Mouse (Mus musculus) heart, postnatal 36 days (tissue): ENCODE data around the gene Cldn10. TPM values are rescaled to one million over a fixed set of nuclear protein-coding genes. Genes with fewer than 3 reads are reported as not detected.

ENCODE experiments used
- DNase-seq, 2 experiments: peaks; one replicate each; pipeline ENCODE4 v3.0.0; 2021 to 2022
- intact Hi-C: fragments of 180-260 bp; cut with DNase I; formaldehyde crosslinking; loops from one replicate; pipeline ENCODE4 v1.15.1; 2025
- total RNA-seq, 2 experiments: library from RNA; stranded (reverse); gene quantifications; 2 replicates each; pipeline ENCODE4 v1.2.3; 2021

Cldn10 gene
- total RNA-seq, 2 experiments from 2014 or later: 0.35 to 0.56 TPM

DNA sequence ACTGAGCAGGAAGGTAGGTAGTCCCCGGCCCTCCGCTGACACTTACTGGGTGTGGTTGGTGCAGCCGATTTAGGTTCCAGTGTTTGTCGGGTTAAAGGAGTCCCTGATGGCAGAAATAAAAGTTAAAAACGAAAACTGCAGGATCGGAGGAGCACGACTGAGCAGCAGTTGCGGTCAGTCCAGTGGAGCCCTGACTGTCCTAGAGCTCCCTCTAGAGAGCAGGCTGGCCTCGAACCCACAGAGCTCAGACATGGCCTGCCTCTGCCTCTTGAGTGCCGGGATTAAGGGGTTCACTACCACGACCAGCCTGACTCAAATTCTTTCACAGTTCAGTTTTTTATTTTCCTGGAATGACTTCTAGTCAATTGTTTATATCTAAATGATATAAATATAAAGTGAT is 112.2 kb downstream of the Cldn10 start:
- no peak for DNase-seq
- intact Hi-C loops: no loop called here

- intact Hi-C loops: no loop called here
- DNase-seq: no peak
Measured at GRCm38 (mm10) chr14:118900911-118901310, 113.2 kb downstream of the Cldn10 start.

DNA sequence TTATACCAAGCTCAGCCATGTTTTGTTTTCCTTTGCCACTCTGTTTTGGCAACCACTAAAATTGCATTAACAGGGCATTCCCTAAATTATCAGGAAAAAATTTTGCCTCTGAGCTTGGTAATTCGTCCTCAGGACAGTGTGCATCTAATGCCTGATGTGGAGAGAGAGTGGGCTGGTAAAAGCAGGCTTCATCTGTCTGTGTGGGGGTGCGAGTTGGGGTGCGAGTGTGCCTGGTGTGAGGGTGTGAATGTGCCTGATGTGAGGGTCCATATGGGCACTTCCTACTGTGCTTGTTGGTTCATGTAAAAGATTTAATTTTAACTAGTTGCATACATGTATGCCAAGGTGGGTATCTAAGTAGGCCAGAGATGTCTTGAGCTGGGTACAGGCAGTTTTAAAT is 115.7 kb downstream of the Cldn10 start:
- DNase-seq: no peak
- intact Hi-C loops: no loop called here

DNA sequence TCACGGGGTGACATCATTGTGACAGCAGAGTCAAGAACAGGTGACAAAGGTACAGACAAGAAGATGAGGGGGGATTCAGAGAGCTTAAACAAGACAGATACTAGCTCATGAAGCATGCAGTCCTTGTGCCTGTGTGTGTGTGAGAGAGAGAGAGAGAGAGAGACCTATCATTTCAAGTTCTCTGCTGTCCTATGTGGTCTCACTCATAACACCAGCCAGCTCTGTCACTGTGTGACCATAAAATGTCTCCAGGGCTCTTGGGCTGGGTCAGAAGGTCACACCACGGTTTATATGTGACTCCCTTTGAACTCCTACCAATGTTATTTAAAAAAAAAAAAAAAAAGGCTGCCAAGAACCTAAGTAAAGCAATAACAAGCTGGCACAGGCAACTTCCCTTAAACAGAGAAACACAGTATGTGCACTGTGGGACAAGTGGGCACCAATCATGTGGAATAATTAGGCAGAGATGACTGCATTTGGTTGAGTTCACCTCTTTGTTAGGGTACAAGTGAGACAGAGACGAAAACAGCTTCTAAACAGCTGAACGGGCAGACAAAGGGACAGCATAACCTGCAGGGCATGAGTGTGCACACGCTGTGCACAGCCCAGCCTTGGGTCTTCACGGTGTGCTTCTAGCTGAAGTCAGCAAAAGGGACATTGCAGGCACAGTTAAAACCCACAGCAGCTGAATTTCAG is 116.3 kb downstream of the Cldn10 start:
- intact Hi-C loops: no loop called here
- no peak for DNase-seq

- intact Hi-C loops: no loop called here
Measured at GRCm38 (mm10) chr14:118907592-118907991, 119.9 kb downstream of the Cldn10 start.

DNA sequence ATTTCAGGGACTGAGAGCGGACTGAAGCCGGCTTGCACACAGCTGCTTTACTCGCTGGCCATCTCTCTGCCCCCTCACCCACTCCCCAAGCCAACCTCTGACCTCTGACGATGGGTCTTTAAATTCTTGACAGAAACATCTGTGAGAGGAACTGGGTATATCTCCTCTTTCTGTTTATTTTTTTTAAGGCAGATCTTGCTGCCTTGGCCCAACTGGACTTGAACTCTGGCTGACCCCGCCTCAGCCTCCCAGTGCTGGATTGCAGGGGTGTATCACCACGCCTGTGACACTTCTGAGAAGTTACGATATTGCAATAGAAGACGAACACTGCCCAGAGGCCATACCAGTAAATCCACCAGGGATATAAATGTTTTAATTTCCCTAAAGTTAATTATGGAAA is 122.2 kb downstream of the Cldn10 start:
- intact Hi-C loops: loop anchor here (2.0 to 5.0 kb wide), 3 partner anchors 37 to 117 kb away; no protein-coding TSS in a partner anchor
- DNase-seq: peak; percentile 20 to 31

More at GRCm38 (mm10) chr14:118907592-118907991, 119.9 kb downstream of the Cldn10 start:
- DNase-seq: no peak

GRCm38 (mm10) chr14:118910332-118911222 is 122.9 kb downstream of the Cldn10 start:
- DNase-seq: peak; percentile 68 to 76
- intact Hi-C loops: loop anchor here (2.0 to 5.0 kb wide), 3 partner anchors 37 to 116 kb away; no protein-coding TSS in a partner anchor

GRCm38 (mm10) chr14:118911521-118911920 is 123.8 kb downstream of the Cldn10 start:
- no peak for DNase-seq
- intact Hi-C loops: loop anchor here (2.0 to 5.0 kb wide), 3 partner anchors 36 to 115 kb away; no protein-coding TSS in a partner anchor

GRCm38 (mm10) chr14:118913651-118914050 is 125.9 kb downstream of the Cldn10 start:
- no peak for DNase-seq
- intact Hi-C loops: loop anchor here (5.0 kb wide), 1 partner anchor 34 kb away; no protein-coding TSS in a partner anchor

- intact Hi-C loops: no loop called here
- no peak for DNase-seq
Measured at GRCm38 (mm10) chr14:118919025-118919424, 131.3 kb downstream of the Cldn10 start.

DNA sequence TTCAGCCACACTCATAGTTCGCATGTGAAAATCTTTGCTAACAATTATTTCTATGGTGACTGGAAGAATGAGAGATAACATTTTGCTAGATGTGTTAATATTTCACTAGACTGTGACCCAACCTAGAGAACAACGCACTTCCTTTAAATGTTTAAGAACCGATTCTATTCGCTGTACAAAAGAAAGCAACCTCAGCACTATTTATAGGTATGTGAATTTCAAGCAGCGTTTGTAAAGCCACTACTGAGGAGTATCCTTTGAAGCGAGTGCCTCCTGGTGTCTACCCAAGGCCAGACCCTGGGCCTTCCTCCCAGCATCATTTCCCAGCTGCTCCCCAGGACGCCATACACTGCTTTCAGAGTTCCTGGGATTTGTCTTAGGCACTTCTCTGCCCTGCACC is 132.9 kb downstream of the Cldn10 start:
- intact Hi-C loops: no loop called here

DNA sequence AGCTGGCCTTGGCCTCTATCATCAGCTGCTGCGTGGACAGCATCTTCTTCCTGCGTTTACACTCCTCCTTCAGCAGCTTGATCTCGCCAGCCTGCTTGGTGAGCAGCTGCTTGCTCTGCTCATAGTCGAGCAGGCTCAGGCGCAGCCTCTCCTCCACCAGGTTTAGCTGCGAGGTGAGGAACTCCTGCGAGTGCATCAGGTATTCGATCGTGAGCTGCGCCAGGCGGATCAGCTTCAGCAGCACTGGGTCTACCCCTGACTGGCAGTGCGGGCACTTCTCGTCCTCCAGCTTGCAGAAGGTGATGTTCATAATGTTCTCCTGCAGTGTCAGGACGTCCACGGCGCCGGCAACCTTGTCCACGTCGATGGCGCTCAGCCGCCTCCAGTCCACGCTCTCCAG is 134.5 kb downstream of the Cldn10 start:
- no peak for DNase-seq
- intact Hi-C loops: no loop called here

More for the DNA sequence above, 132.9 kb downstream of the Cldn10 start:
- no peak for DNase-seq

DNA sequence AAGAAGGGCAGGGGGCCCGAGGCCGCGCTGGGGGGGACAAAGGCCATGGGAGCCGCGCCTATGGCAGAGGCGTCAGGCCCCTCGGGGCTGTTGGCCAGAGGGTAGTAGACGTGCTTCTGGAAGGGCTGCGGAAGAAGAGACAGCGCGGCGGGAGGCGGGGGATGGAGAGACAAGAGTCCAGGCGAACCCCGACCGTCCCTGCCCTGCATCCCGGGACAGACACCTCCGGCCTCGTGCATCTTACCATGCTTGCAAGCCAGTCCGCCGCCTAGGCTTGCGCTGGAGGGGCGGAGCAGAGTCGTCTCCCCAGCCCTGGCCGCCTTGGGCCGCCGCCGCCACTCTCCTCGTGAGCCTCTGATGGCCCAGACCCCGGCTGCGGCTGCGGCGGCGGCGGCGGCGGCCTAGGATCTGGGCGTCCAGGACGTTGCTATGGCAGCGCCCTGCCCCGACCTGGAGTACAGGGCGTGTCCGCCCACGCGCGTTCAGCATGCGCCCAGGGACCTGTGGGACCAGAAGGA is 135.0 kb downstream of the Cldn10 start:
- peak in 1 of 2 experiments; percentile 13 for DNase-seq

More for the DNA sequence above, 135.0 kb downstream of the Cldn10 start:
- intact Hi-C loops: no loop called here

Other genes with a start within 250 kb of the Cldn10 start
- gene Abcc4, start 81.7 kb upstream of the Cldn10 start, total RNA-seq: 1 to 10 TPM; 9.0 to 9.1 TPM
- gene Dzip1, start 137.6 kb downstream of the Cldn10 start, total RNA-seq: 1 to 10 TPM; 1.6 to 2.1 TPM
- gene Dnajc3, start 150.1 kb downstream of the Cldn10 start, total RNA-seq: 10 to 100 TPM; 26.8 to 34.0 TPM